Mouse (Mus musculus) forebrain, embryonic 10.5 days (tissue): ENCODE results near the gene Stag3. TPM values are rescaled to one million over a fixed set of nuclear protein-coding genes. Genes with fewer than 3 reads are reported as not detected.
A peak's percentile ranks its signal among the peaks of the same experiment; 100 is the strongest.

Source experiments
- DNase-seq: peaks from one replicate; pipeline ENCODE4 v3.0.0-alpha.2; 2017; ENCODE audit warnings: low spot score; ENCODE audit errors: extremely low spot score
- H3K27ac ChIP-seq: fragments of 300-500 bp; sonication (generic); 2 replicates; pipeline ENCODE4 v1.5.1; 2016; ENCODE audit warnings: mild to moderate bottlenecking
- H3K27me3 ChIP-seq: fragments of 300-500 bp; sonication (generic); 2 replicates; pipeline ENCODE4 v1.6.1; 2016; ENCODE audit warnings: mild to moderate bottlenecking; ENCODE audit not compliant: poor library complexity, severe bottlenecking
- H3K36me3 ChIP-seq: fragments of 300-500 bp; sonication (generic); replicated peaks from 2 replicates; pipeline ENCODE4 v1.6.1; 2016; ENCODE audit warnings: mild to moderate bottlenecking, moderate library complexity
- H3K4me1 ChIP-seq: fragments of 300-500 bp; sonication (generic); 2 replicates; pipeline ENCODE4 v1.6.1; 2016
- H3K4me3 ChIP-seq: fragments of 300-500 bp; sonication (generic); 2 replicates; pipeline ENCODE4 v1.5.1; 2016; ENCODE audit warnings: mild to moderate bottlenecking, moderate library complexity
- H3K9me3 ChIP-seq: fragments of 300-500 bp; sonication (generic); 2 replicates; pipeline ENCODE4 v1.6.1; 2016; ENCODE audit warnings: mild to moderate bottlenecking, moderate library complexity
- WGBS: fragments of 180-500 bp; shearing (Covaris S2); methylation state at CpG from one replicate; pipeline ENCODE4 v1.1.7; 2016; 5-methylcytosine and 5-hydroxymethylcytosine counted together
- polyA plus RNA-seq: library from polyadenylated mRNA; unstranded; fragments of >200 nt; fragmentation: Nextera tagmentation; extraction: Ambion mirVana; gene quantifications from 2 replicates; pipeline ENCODE4 v1.2.1, GENCODE M21; 2016

Stag3 gene
- polyA plus RNA-seq, 1 experiment from 2014 or later = 3.8 TPM

DNA sequence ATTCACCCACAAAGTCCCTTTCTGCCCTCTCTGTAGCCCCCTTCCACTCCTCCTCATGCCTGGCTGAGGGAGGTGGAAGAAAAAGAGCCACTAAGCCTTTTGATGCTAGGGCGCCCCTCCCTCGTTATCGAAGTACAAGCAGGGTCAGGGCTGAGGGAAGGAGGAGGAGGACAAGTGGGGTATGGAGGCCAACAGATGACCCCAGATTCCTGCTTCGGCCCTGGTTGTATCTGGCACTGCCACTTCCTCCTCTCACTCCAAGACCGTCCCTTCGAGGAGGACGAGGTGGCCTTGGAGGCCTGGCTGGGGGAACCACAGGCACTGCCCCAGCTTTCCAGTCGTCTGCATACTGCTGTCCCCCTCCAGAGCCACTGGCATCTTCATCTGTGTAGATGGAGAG lies 5.9 kb upstream of the Stag3 start:
- no peak overlapping the region for H3K27ac ChIP-seq
- DNase-seq = no peak
- peaks cover 51% of the 10 kb centered on the region for H3K27me3 ChIP-seq
- peaks cover 86% of the 10 kb centered on the region for H3K4me1 ChIP-seq
- H3K36me3 ChIP-seq = peaks cover 45% of the 10 kb centered on the region
- WGBS = 63% methylated on average over 8 of the region's 8 CpGs
- no peak overlapping the region; the same call in 1 of the 2 replicates for H3K4me3 ChIP-seq
- no peaks in the 10 kb centered on the region for H3K9me3 ChIP-seq

DNA sequence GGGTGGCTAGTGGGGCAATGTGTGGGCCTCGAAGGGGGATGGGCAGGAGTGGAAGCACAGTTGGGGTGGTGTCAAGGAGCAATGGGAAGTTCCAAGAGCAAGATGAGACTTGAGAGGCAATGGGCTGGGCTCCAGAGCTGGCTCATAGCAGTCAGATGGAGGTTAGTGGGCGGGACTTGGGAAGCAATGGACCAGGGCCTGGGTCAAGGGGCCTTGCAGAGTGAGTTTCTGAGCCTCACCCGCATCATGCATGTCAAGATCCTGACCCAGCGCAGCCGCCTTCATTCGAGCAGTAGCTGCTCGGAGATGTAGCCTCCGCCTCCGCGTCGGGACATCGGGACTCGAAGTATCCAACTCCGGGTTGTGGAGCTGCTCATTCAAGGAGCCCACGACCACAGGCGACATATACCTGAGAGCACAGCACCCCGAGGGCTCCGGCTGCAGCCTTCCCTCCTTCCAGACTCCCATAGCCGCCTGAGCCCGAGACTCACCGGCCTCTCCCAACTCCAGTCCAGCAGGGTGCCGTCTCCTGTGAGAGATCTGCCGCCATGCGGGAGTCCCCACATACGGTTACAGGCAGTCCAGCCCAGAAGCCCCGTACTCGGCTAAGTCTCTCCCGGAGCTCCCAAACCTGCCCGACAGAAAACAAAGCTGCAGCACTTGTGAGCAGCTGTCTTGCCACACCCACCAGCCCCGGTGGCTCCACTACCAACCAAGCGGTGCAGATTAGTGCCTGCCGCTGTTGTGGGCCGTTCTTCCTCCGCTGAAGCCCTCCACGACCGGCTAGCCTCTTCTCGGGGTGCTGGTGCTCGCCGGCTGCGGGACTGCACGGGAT lies 4.6 kb upstream of the Stag3 start:
- WGBS = 6% methylated on average over 41 of the region's 41 CpGs
- H3K4me1 ChIP-seq = peaks cover 89% of the 10 kb centered on the region
- H3K36me3 ChIP-seq = peaks cover 45% of the 10 kb centered on the region
- peak overlapping the region; percentile 47 for H3K4me3 ChIP-seq
- no peak for DNase-seq
- H3K9me3 ChIP-seq = peaks cover 1% of the 10 kb centered on the region
- H3K27me3 ChIP-seq = peaks cover 51% of the 10 kb centered on the region
- H3K27ac ChIP-seq = peak overlapping the region; percentile 73

DNA sequence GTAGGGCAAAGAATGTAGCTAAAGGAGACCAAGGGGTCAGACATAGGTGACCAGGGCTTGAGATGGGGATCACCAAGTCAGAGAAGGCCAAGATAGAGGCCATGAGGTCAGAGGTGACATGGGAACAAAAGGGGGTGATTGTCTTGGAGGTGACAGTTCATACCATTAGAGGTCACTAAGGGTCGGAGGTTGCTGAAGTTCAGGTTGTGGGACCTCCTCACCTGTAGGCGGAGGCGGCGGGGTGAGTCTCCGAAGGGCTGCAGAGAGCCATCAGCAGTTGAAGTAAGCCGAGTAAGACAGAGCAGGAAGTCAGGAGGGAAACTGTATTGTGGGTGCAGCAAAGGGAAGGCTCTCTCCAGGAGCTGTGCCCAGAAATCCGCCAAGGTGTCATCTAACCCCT lies 2.0 kb upstream of the Stag3 start:
- DNase-seq = no peak
- Histone ChIP-seq H3K27me3 (peaks cover 50% of the 10 kb centered on the region), H3K4me1 (peaks cover 66% of the 10 kb centered on the region), H3K4me3 (peak overlapping the region; percentile 77), H3K27ac (no peak overlapping the region), H3K9me3 (peaks cover 9% of the 10 kb centered on the region), H3K36me3 (peaks cover 45% of the 10 kb centered on the region)
- 92% methylated on average over 7 of the region's 7 CpGs for WGBS

DNA sequence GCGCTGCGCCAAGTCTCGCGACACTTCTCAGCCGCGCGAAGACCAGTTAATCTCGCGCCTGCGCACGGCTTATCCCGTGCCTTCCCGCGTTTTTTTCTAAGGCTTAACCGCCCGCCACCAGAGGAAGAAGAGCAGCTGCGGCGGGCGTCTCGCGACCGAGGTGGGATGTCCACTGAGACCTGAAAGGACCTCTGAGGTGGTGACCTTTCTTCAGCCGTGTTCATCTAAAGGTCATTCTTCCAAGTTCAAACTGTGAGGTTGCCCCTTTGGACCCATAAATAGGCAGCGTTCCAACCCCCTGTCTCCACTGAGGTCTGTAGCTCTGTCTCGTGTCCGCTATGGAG lies 357 bp downstream of the Stag3 start:
- whole genome bisulfite sequencing = 24% methylated on average over 26 of the region's 26 CpGs
- peak overlapping the region; percentile 69; the same call in 1 of the 2 replicates for H3K27ac ChIP-seq
- peaks cover 34% of the 10 kb centered on the region for H3K27me3 ChIP-seq
- peak overlapping the region; percentile 77 for H3K4me3 ChIP-seq
- DNase-seq = no peak
- H3K36me3 ChIP-seq = peaks cover 33% of the 10 kb centered on the region
- peaks cover 42% of the 10 kb centered on the region for H3K4me1 ChIP-seq
- peaks cover 9% of the 10 kb centered on the region for H3K9me3 ChIP-seq

DNA sequence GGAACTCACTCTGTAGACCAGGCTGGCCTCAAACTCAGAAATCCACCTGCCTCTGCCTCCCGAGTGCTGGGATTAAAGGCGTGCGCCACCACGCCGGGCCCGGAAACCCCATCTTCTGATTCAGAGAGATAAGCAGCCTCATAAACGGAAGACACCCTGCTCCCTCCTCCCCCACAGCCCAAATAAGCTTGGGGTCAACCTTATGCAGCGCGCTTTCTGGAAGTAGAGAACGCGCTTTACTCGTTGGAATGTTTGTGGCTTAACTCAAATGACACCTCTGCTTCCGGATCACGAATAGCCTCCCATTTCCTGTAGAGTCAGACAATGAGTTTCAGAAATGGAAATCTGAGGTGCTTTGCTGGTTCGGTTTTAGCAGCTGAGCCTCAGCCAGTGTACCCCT lies 789 bp downstream of the Stag3 start:
- 92% methylated on average over 15 of the region's 15 CpGs for WGBS
- no peak overlapping the region; the same call in 1 of the 2 replicates for H3K4me3 ChIP-seq
- H3K36me3 ChIP-seq = peaks cover 28% of the 10 kb centered on the region
- peaks cover 37% of the 10 kb centered on the region for H3K4me1 ChIP-seq
- H3K27me3 ChIP-seq = peaks cover 32% of the 10 kb centered on the region
- DNase-seq = no peak
- peaks cover 9% of the 10 kb centered on the region for H3K9me3 ChIP-seq
- H3K27ac ChIP-seq = no peak overlapping the region

DNA sequence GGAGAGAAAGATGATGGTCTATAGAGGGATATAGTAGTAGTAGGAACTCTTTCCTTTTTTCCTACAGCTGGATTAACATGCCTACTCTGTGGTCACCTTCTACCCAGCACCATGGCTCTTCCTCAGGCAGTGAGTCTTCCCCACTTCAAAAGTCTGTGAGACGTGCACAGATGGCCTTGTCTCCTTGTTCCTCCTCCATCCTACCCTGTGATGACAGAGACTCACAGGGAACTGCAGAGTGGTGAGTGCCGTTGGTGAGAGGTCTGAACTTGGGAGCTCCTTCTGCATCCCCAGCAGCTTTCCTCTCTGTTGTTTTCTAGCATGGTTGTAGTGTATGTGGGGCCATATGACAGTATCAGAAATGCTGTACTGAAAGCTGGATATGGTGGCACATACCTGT lies 1.8 kb downstream of the Stag3 start:
- 80% methylated on average over 2 of the region's 2 CpGs for WGBS
- Histone ChIP-seq H3K4me3 (no peak overlapping the region), H3K27ac (no peak overlapping the region), H3K4me1 (peaks cover 28% of the 10 kb centered on the region), H3K36me3 (peaks cover 19% of the 10 kb centered on the region), H3K27me3 (peaks cover 23% of the 10 kb centered on the region), H3K9me3 (peaks cover 9% of the 10 kb centered on the region)
- DNase-seq = no peak

DNA sequence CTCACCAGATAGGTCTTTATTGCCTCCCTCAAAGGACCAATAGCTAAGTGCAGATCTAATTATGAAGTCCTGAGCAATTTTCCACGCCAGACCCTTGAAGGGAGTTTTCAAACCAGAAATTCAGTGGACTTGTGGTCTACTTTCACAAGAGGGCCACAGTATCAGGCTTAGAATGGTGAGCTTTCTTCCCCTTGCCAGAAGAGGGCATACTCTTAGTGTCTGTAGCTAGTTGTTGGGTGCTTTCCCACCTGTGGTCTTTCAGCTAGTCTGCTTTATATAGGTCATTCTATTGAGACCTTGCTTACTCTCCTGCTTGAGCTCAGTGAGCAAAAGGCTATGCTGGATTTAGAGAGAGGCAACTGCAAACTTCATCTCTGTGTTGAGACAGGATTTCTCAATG lies 3.5 kb downstream of the Stag3 start:
- Histone ChIP-seq H3K27ac (no peak overlapping the region), H3K27me3 (peaks cover 16% of the 10 kb centered on the region), H3K36me3 (peaks cover 1% of the 10 kb centered on the region; the same call in 1 of the 2 replicates), H3K4me1 (peaks cover 10% of the 10 kb centered on the region), H3K9me3 (peaks cover 9% of the 10 kb centered on the region), H3K4me3 (no peak overlapping the region)
- 65% methylated on average over 1 of the region's 1 CpGs for WGBS
- no peak for DNase-seq

DNA sequence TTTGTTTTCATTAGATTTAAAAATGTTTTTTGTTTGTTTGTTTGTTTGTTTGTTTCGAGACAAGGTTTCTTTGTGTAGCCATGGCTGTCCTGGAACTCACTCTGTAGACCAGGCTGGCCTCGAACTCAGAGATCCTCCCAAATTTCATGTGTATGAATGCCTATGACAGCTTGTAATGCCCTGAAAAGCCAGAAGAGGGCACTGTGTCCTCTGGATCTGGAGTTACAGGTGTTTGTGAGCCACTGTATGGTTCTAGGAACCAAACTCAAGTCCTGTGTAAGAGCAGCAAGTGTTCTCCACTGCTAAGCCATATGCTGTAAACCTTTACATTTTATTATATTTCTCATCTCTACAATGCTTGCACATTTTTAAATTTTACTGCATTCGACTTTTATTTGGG lies 7.8 kb downstream of the Stag3 start:
- no peak overlapping the region for H3K27ac ChIP-seq
- H3K4me3 ChIP-seq = no peak overlapping the region
- DNase-seq = no peak
- no peaks in the 10 kb centered on the region for H3K36me3 ChIP-seq
- no peaks in the 10 kb centered on the region for H3K4me1 ChIP-seq
- WGBS = 76% methylated on average over 3 of the region's 3 CpGs
- no peaks in the 10 kb centered on the region for H3K27me3 ChIP-seq
- H3K9me3 ChIP-seq = no peaks in the 10 kb centered on the region

DNA sequence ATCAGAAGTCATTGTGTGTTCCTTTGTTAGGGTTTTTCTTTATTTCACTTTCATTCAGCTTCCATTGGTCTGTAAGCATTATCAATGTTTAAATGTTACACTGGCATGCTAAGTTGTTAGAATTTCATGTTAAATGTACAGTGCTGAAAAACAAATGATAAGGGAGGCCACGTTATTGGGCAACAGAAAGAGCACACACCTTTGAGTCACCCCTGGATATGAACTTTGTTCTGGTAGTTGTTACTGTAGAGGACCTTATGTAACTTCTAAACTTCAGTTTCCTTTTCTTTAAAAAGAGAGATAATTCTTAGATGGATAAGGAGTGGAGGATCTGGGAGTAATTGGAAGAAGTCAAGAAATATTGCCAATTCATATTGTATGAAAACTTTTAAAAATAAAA lies 11.6 kb downstream of the Stag3 start:
- H3K4me3 ChIP-seq = no peak overlapping the region
- no peaks in the 10 kb centered on the region for H3K27me3 ChIP-seq
- WGBS = 86% methylated on average over 1 of the region's 1 CpGs
- no peaks in the 10 kb centered on the region for H3K9me3 ChIP-seq
- no peaks in the 10 kb centered on the region for H3K4me1 ChIP-seq
- no peak for DNase-seq
- H3K36me3 ChIP-seq = no peaks in the 10 kb centered on the region
- H3K27ac ChIP-seq = no peak overlapping the region

DNA sequence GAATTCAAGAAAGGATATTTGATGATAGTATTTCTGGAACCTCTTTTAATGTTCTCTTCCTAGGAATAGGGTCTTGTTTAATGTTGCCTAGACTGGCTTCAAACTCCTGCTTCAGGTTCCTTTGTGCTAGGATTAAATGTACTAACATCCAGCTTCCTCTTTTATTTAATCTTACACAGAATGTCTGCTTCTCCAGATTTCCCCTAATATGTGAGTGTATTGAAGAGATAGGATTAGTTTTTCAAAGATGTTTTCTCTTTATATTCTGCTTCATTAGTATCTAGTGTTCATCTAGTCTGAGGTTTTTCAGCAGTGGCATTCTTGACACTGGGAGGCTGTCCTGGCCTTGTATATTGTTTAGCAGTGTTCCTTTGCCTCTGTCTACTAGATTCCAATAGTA lies 14.1 kb downstream of the Stag3 start:
- Histone ChIP-seq H3K36me3 (no peaks in the 10 kb centered on the region), H3K4me3 (no peak overlapping the region), H3K9me3 (no peaks in the 10 kb centered on the region), H3K27ac (no peak overlapping the region), H3K27me3 (no peaks in the 10 kb centered on the region), H3K4me1 (no peaks in the 10 kb centered on the region)
- DNase-seq = no peak

DNA sequence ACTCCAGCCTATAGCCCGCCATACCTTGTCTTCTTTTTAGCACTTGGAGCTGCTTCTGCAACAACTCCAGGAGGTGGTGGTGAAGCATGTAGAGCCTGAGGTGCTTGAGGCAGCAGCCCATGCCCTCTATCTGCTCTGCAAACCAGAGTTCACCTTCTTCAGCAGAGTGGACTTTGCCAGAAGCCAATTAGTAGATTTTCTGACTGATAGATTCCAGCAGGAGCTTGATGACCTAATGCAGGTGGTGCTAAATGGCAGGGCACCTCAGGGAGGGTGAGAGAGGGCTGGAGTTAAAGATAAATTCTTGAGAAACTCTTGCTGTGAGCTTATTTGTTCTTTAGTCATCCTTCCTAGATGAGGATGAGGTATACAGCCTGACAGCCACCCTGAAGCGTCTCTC lies 19.6 kb downstream of the Stag3 start:
- DNase-seq = no peak
- Histone ChIP-seq H3K4me3 (no peak overlapping the region), H3K27ac (no peak overlapping the region), H3K4me1 (no peaks in the 10 kb centered on the region), H3K27me3 (no peaks in the 10 kb centered on the region), H3K36me3 (no peaks in the 10 kb centered on the region), H3K9me3 (no peaks in the 10 kb centered on the region)
- 92% methylated on average over 2 of the region's 2 CpGs for WGBS

DNA sequence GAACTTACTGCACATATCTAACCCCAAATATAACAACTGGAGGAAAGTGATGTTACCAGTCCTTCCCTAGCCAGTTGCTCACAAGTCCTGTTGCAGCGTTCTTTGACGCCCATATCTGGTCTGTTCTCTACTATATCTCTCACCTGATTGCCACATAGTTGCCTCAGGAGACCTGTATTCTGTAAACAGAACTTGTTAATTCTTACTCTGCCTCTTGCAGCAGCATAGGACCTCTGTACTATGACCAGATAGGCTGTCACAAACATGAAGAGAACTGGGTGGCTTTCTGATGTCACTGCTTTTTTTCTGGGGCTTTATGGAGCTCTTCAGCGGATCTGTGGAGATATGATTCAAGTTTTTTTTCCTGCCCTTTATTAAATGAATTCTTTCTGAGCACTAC lies 32.8 kb downstream of the Stag3 start:
- no peak overlapping the region for H3K27ac ChIP-seq
- no peak for DNase-seq
- H3K4me3 ChIP-seq = no peak overlapping the region
- no peaks in the 10 kb centered on the region for H3K4me1 ChIP-seq
- no peaks in the 10 kb centered on the region for H3K27me3 ChIP-seq
- H3K9me3 ChIP-seq = no peaks in the 10 kb centered on the region
- 87% methylated on average over 3 of the region's 3 CpGs for WGBS
- no peaks in the 10 kb centered on the region for H3K36me3 ChIP-seq

DNA sequence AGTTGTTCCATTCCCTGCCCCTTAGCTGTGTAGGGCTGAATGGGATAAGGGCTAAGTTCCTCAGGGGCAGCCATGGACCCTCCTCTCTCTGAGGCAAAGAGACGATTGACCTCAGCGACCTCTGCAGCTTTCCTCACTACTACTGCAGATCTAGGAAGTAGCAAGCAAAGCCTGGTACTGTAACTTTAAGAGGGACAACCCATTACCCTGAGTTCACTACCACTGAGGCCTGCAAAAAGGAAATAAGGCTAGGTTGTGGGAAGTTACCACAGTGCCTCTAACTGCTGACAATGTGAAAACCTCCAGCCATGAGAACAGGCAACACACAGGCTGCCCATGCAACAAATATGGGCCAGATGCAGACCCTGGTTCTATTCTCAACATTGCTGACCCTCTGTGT lies 61.6 kb downstream of the Stag3 start, which contains the start of gene Pvrig:
TSS of gene Pvrig (plus strand) at position 301 of the 400 bp plus-strand sequence.
- Histone ChIP-seq H3K36me3 (no peaks in the 10 kb centered on the region), H3K9me3 (no peaks in the 10 kb centered on the region), H3K27ac (no peak within 1 kb of the TSS), H3K4me1 (no peaks in the 10 kb centered on the region), H3K4me3 (no peak within 1 kb of the TSS), H3K27me3 (no peaks in the 10 kb centered on the region)
- 83% methylated on average over 2 of the region's 2 CpGs for WGBS
- DNase-seq = no peak
